Mouse (Mus musculus): ENCODE results near the gene Dach1. TPM values are rescaled to one million over a fixed set of nuclear protein-coding genes. Genes with fewer than 3 reads are reported as not detected.

Gene Dach1
- total and polyA plus RNA-seq, 3 experiments = not detected

GRCm38 (mm10) chr14:98089246-98089645, 80.3 kb downstream of the Dach1 start:
- DNase-seq (ENCODE audit: low read depth, low spot score) = no peak
- Histone ChIP-seq H3K4me3 (ENCODE audit: control insufficient read depth in 1 of 2, insufficient read depth in 1 of 2, low read depth in 2 of 2, low read length in 2 of 2) (no peak overlapping the region), H3K9me3 (replicated peaks; ENCODE audit: insufficient read depth, low read length) (no peaks in the 10 kb centered on the region), H3K27ac (ENCODE audit: control insufficient read depth, low read depth, low read length) (no peak overlapping the region), H3K36me3 (ENCODE audit: control insufficient read depth in 1 of 2, insufficient read depth in 2 of 2, low read length in 2 of 2) (no peaks in the 10 kb centered on the region), H3K9ac (ENCODE audit: control insufficient read depth, low read depth, low read length, poor library complexity, severe bottlenecking) (no peak overlapping the region), H3K4me1 (ENCODE audit: control insufficient read depth in 1 of 2, insufficient read depth in 2 of 2, low read length in 2 of 2) (peaks cover 0 to 5% of the 10 kb centered on the region in 2 experiments; a peak in 3 of 4 replicates), H3K27me3 (ENCODE audit: control insufficient read depth in 1 of 2, insufficient read depth in 2 of 2, low read length in 2 of 2) (no peaks in the 10 kb centered on the region), H3K79me2 (ENCODE audit: control insufficient read depth, insufficient read depth, low read length, poor library complexity) (no peaks in the 10 kb centered on the region)
- TF ChIP-seq SIN3A (IDR thresholded peaks at IDR 0.05; ENCODE audit: low read length) = no peak
- no peak for TF ChIP-seq MAX (IDR thresholded peaks at IDR 0.05; ENCODE audit: low read length)
- no peak for TF ChIP-seq TBP (IDR thresholded peaks at IDR 0.05; ENCODE audit: low read depth, low read length)
- no peak for TF ChIP-seq ZNF384 (IDR thresholded peaks at IDR 0.05; ENCODE audit: low read depth, low read length)
- no peak for TF ChIP-seq RAD21 (IDR thresholded peaks at IDR 0.05; ENCODE audit: low read depth, low read length)
- no peak for TF ChIP-seq NRF1 (IDR thresholded peaks at IDR 0.05; ENCODE audit: insufficient read depth, low read depth, low read length, poor library complexity, severe bottlenecking)

GRCm38 (mm10) chr14:98087355-98087754, 82.2 kb downstream of the Dach1 start:
- Histone ChIP-seq H3K4me1 (ENCODE audit: control insufficient read depth in 1 of 2, insufficient read depth in 2 of 2, low read length in 2 of 2) (peaks cover 0 to 5% of the 10 kb centered on the region in 2 experiments; a peak in 3 of 4 replicates), H3K4me3 (ENCODE audit: control insufficient read depth in 1 of 2, insufficient read depth in 1 of 2, low read depth in 2 of 2, low read length in 2 of 2) (no peak overlapping the region), H3K27ac (ENCODE audit: control insufficient read depth, low read depth, low read length) (no peak overlapping the region), H3K36me3 (ENCODE audit: control insufficient read depth in 1 of 2, insufficient read depth in 2 of 2, low read length in 2 of 2) (no peaks in the 10 kb centered on the region), H3K79me2 (ENCODE audit: control insufficient read depth, insufficient read depth, low read length, poor library complexity) (no peaks in the 10 kb centered on the region), H3K9me3 (replicated peaks; ENCODE audit: insufficient read depth, low read length) (no peaks in the 10 kb centered on the region), H3K9ac (ENCODE audit: control insufficient read depth, low read depth, low read length, poor library complexity, severe bottlenecking) (no peak overlapping the region), H3K27me3 (ENCODE audit: control insufficient read depth in 1 of 2, insufficient read depth in 2 of 2, low read length in 2 of 2) (no peaks in the 10 kb centered on the region)
- DNase-seq (ENCODE audit: low read depth, low spot score) = no peak
- no peak for TF ChIP-seq GATA1 (IDR thresholded peaks at IDR 0.05; ENCODE audit: low read depth, low read length)
- no peak for TF ChIP-seq NELFE (IDR thresholded peaks at IDR 0.05; ENCODE audit: low read depth, low read length)
- TF ChIP-seq POLR2AphosphoS5 (IDR thresholded peaks at IDR 0.05; ENCODE audit: borderline replicate concordance, low read depth, low read length) = no peak
- no peak for TF ChIP-seq SMC3 (IDR thresholded peaks at IDR 0.05; ENCODE audit: low read depth, low read length)
- no peak for TF ChIP-seq ZMIZ1 (IDR thresholded peaks at IDR 0.05; ENCODE audit: low read depth, low read length)
- TF ChIP-seq UBTF (IDR thresholded peaks at IDR 0.05; ENCODE audit: borderline replicate concordance, insufficient read depth, low read depth, low read length) = no peak
- TF ChIP-seq ZC3H11A (IDR thresholded peaks at IDR 0.05; ENCODE audit: low read depth, low read length) = no peak
- no peak for TF ChIP-seq BHLHE40 (IDR thresholded peaks at IDR 0.05; ENCODE audit: borderline replicate concordance, low read depth, low read length)
- no peak for TF ChIP-seq MAX (IDR thresholded peaks at IDR 0.05; ENCODE audit: low read length)
- no peak for TF ChIP-seq ZKSCAN1 (IDR thresholded peaks at IDR 0.05; ENCODE audit: low read depth, low read length)
- no peak for TF ChIP-seq TAL1 (IDR thresholded peaks at IDR 0.05; ENCODE audit: low read length)
- no peak for TF ChIP-seq MYB (IDR thresholded peaks at IDR 0.05; ENCODE audit: low read depth, low read length)
- no peak for TF ChIP-seq ZNF384 (IDR thresholded peaks at IDR 0.05; ENCODE audit: low read depth, low read length)
- no peak for TF ChIP-seq ELF1 (IDR thresholded peaks at IDR 0.05; ENCODE audit: low read depth, low read length)
- no peak for TF ChIP-seq SIN3A (IDR thresholded peaks at IDR 0.05; ENCODE audit: low read length)
- no peak for TF ChIP-seq CTCF (IDR thresholded peaks at IDR 0.05 in 2 of 3, conservative IDR thresholded peaks at IDR 0.05 in 1 of 3; ENCODE audit: control insufficient read depth in 1 of 3, insufficient read depth in 1 of 3, low read depth in 2 of 3, low read length in 3 of 3, poor library complexity in 1 of 3, severe bottlenecking in 1 of 3)
- TF ChIP-seq USF1 (IDR thresholded peaks at IDR 0.05; ENCODE audit: low read depth, low read length) = no peak
- no peak for TF ChIP-seq RCOR1 (IDR thresholded peaks at IDR 0.05; ENCODE audit: low read depth, low read length)

Data from MEL (cell line).